Mouse (Mus musculus) adrenal gland, adult 8-10 months (tissue): Measurements from ENCODE around the gene Bbs12. TPM values are rescaled to one million over a fixed set of nuclear protein-coding genes. Genes with fewer than 3 reads are reported as not detected.
A peak's percentile ranks its signal among the peaks of the same experiment; 100 is the strongest.

ENCODE experiments used
- DNase-seq: peaks from one replicate; pipeline ENCODE4 v3.0.0; 2022
- total RNA-seq, 4 experiments: library from RNA; stranded (reverse); gene quantifications; 2 replicates each; pipeline ENCODE4 v1.2.4; 2022

Bbs12 gene
- total RNA-seq, 4 experiments from 2014 or later = 5.7 to 10.3 (median 7.2) TPM

GRCm38 (mm10) chr3:37328489-37328888 is 16.1 kb downstream of the Bbs12 start:
- no peak for DNase-seq

GRCm38 (mm10) chr3:37329963-37330362 is 17.6 kb downstream of the Bbs12 start:
- DNase-seq = no peak

GRCm38 (mm10) chr3:37331999-37332449 is 19.7 kb downstream of the Bbs12 start:
- no peak for DNase-seq

GRCm38 (mm10) chr3:37334053-37334452 is 21.7 kb downstream of the Bbs12 start:
- no peak for DNase-seq

- DNase-seq = peak; percentile 16
Observed at GRCm38 (mm10) chr3:37341110-37341509, 28.8 kb downstream of the Bbs12 start.

GRCm38 (mm10) chr3:37342811-37343210 is 30.5 kb downstream of the Bbs12 start:
- DNase-seq = no peak

GRCm38 (mm10) chr3:37347671-37348070 is 35.3 kb downstream of the Bbs12 start:
- DNase-seq = no peak

GRCm38 (mm10) chr3:37348221-37349165 is 36.1 kb downstream of the Bbs12 start, which contains the start of gene Fgf2:
Gene Fgf2, plus strand, starts transcription at chr3:37348346.
- DNase-seq = peak; percentile 11

- DNase-seq = no peak
Observed at GRCm38 (mm10) chr3:37349166-37349548, 36.8 kb downstream of the Bbs12 start.

- no peak for DNase-seq
Observed at GRCm38 (mm10) chr3:37350386-37350785, 38.0 kb downstream of the Bbs12 start.

GRCm38 (mm10) chr3:37353951-37354481 is 41.7 kb downstream of the Bbs12 start:
- DNase-seq = no peak

- DNase-seq = no peak
Observed at GRCm38 (mm10) chr3:37354737-37355136, 42.4 kb downstream of the Bbs12 start.

- no peak for DNase-seq
Observed at GRCm38 (mm10) chr3:37360729-37361128, 48.4 kb downstream of the Bbs12 start.

- DNase-seq = no peak
Observed at GRCm38 (mm10) chr3:37365144-37365543, 52.8 kb downstream of the Bbs12 start.

GRCm38 (mm10) chr3:37365976-37366375 is 53.6 kb downstream of the Bbs12 start:
- no peak for DNase-seq

- no peak for DNase-seq
Observed at GRCm38 (mm10) chr3:37366381-37367053, 54.2 kb downstream of the Bbs12 start.

- no peak for DNase-seq
Observed at GRCm38 (mm10) chr3:37370407-37370806, 58.1 kb downstream of the Bbs12 start.

Other genes with a start within 250 kb of the Bbs12 start
- gene Adad1, start 249.0 kb upstream of the Bbs12 start, total RNA-seq = not detected
- gene Il2, start 186.6 kb upstream of the Bbs12 start, total RNA-seq = not detected
- gene Il21, start 79.9 kb upstream of the Bbs12 start, total RNA-seq = under 1 TPM in 1 of 4 experiments, not detected in 3; 0.22 TPM
- 1 to 10 TPM; 3.4 to 7.9 (median 5.7) TPM for gene Cetn4, start 154 bp downstream of the Bbs12 start, total RNA-seq
- gene Fgf2, start 35.8 kb downstream of the Bbs12 start, total RNA-seq = 1 to 10 TPM; 3.9 to 9.8 (median 7.4) TPM
- gene Spata5, start 107.3 kb downstream of the Bbs12 start, total RNA-seq = 10 to 100 TPM; 35.1 to 47.3 (median 38.7) TPM
- gene Nudt6, start 107.7 kb downstream of the Bbs12 start, total RNA-seq = 10 to 100 TPM; 16.4 to 21.7 (median 20.4) TPM